Mouse (Mus musculus): ENCODE measurements around the gene Yod1. TPM values are rescaled to one million over a fixed set of nuclear protein-coding genes. Genes with fewer than 3 reads are reported as not detected.

Gene Yod1
- polyA plus RNA-seq (2011; ENCODE audit: insufficient read depth, insufficient read length, low replicate concordance, missing spikeins): 11.6 and 16.1 TPM in 2 replicates

GRCm38 (mm10) chr1:130717291-130717871 lies at the start of gene Yod1:
TSS of gene Yod1 (plus strand) at chr1:130717327.
- TF ChIP-seq CTCF (IDR thresholded peaks at IDR 0.05; ENCODE audit: control insufficient read depth, insufficient read depth, low read length) (no peak), POLR2A (IDR thresholded peaks at IDR 0.05; ENCODE audit: borderline replicate concordance, control insufficient read depth, low read depth, low read length) (peak; percentile 78; the same call in 1 of the 2 replicates)
- H3K4me3 ChIP-seq (replicated peaks; ENCODE audit: control insufficient read depth, low read depth, low read length): peak within 1 kb of the TSS; percentile 93
- peak within 1 kb of the TSS; percentile 55 for H3K27ac ChIP-seq (ENCODE audit: control insufficient read depth, insufficient read depth, low read depth, low read length, poor library complexity)
- WGBS: under 1% methylated on average over 54 of the region's 54 CpGs
- H3K4me1 ChIP-seq (ENCODE audit: control insufficient read depth, insufficient read depth, low read length): no peaks in the 10 kb centered on the region; the same call in 1 of the 2 replicates

DNA sequence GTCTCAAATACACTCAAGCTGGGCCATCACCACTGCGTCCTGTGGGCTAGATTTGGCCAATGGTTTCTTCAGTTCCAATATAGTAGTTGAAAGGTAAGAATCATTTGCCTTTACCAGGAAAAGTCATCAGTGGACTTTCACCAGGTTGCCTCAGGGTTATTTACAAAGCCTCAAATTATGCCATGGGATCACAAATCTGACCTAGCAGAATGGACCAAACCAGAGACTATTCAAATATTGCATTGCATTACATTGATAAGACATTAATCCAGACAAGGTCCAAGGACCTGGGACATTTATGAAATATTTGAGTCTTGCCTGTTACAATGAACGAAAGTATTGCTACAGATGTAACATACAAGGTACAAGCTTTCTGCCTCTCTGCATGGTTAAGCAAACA lies 38.6 kb upstream of the Yod1 start:
- Histone ChIP-seq H3K4me1 (ENCODE audit: control insufficient read depth, insufficient read depth, low read length) (no peaks in the 10 kb centered on the region), H3K4me3 (replicated peaks; ENCODE audit: control insufficient read depth, low read depth, low read length) (no peak overlapping the region), H3K27ac (ENCODE audit: control insufficient read depth, insufficient read depth, low read depth, low read length, poor library complexity) (no peak overlapping the region)
- TF ChIP-seq POLR2A (IDR thresholded peaks at IDR 0.05; ENCODE audit: borderline replicate concordance, control insufficient read depth, low read depth, low read length): no peak
- 81% methylated on average over 2 of the region's 2 CpGs for WGBS

GRCm38 (mm10) chr1:130681075-130681474 lies 36.1 kb upstream of the Yod1 start:
- TF ChIP-seq CTCF (IDR thresholded peaks at IDR 0.05; ENCODE audit: control insufficient read depth, insufficient read depth, low read length) (no peak), POLR2A (IDR thresholded peaks at IDR 0.05; ENCODE audit: borderline replicate concordance, control insufficient read depth, low read depth, low read length) (no peak)
- whole genome bisulfite sequencing: 24% methylated on average over 2 of the region's 2 CpGs
- H3K27ac ChIP-seq (ENCODE audit: control insufficient read depth, insufficient read depth, low read depth, low read length, poor library complexity): no peak overlapping the region
- no peak overlapping the region for H3K4me3 ChIP-seq (replicated peaks; ENCODE audit: control insufficient read depth, low read depth, low read length)
- no peaks in the 10 kb centered on the region for H3K4me1 ChIP-seq (ENCODE audit: control insufficient read depth, insufficient read depth, low read length)

GRCm38 (mm10) chr1:130681656-130682413 lies 35.3 kb upstream of the Yod1 start:
- H3K4me1 ChIP-seq (ENCODE audit: control insufficient read depth, insufficient read depth, low read length): no peaks in the 10 kb centered on the region
- no peak overlapping the region for H3K27ac ChIP-seq (ENCODE audit: control insufficient read depth, insufficient read depth, low read depth, low read length, poor library complexity)
- TF ChIP-seq POLR2A (IDR thresholded peaks at IDR 0.05; ENCODE audit: borderline replicate concordance, control insufficient read depth, low read depth, low read length): no peak
- TF ChIP-seq CTCF (IDR thresholded peaks at IDR 0.05; ENCODE audit: control insufficient read depth, insufficient read depth, low read length): no peak
- 73% methylated on average over 6 of the region's 6 CpGs for WGBS
- no peak overlapping the region for H3K4me3 ChIP-seq (replicated peaks; ENCODE audit: control insufficient read depth, low read depth, low read length)

GRCm38 (mm10) chr1:130683905-130684304 lies 33.2 kb upstream of the Yod1 start:
- Histone ChIP-seq H3K4me3 (replicated peaks; ENCODE audit: control insufficient read depth, low read depth, low read length) (no peak overlapping the region), H3K4me1 (ENCODE audit: control insufficient read depth, insufficient read depth, low read length) (no peaks in the 10 kb centered on the region), H3K27ac (ENCODE audit: control insufficient read depth, insufficient read depth, low read depth, low read length, poor library complexity) (no peak overlapping the region)
- TF ChIP-seq POLR2A (IDR thresholded peaks at IDR 0.05; ENCODE audit: borderline replicate concordance, control insufficient read depth, low read depth, low read length) (no peak), CTCF (IDR thresholded peaks at IDR 0.05; ENCODE audit: control insufficient read depth, insufficient read depth, low read length) (no peak)
- WGBS: 33% methylated on average over 1 of the region's 1 CpGs

GRCm38 (mm10) chr1:130698601-130699000 lies 18.5 kb upstream of the Yod1 start:
- no peak overlapping the region for H3K27ac ChIP-seq (ENCODE audit: control insufficient read depth, insufficient read depth, low read depth, low read length, poor library complexity)
- WGBS: 92% methylated on average over 5 of the region's 5 CpGs
- H3K4me1 ChIP-seq (ENCODE audit: control insufficient read depth, insufficient read depth, low read length): no peaks in the 10 kb centered on the region
- no peak overlapping the region for H3K4me3 ChIP-seq (replicated peaks; ENCODE audit: control insufficient read depth, low read depth, low read length)
- TF ChIP-seq CTCF (IDR thresholded peaks at IDR 0.05; ENCODE audit: control insufficient read depth, insufficient read depth, low read length): no peak
- no peak for TF ChIP-seq POLR2A (IDR thresholded peaks at IDR 0.05; ENCODE audit: borderline replicate concordance, control insufficient read depth, low read depth, low read length)

DNA sequence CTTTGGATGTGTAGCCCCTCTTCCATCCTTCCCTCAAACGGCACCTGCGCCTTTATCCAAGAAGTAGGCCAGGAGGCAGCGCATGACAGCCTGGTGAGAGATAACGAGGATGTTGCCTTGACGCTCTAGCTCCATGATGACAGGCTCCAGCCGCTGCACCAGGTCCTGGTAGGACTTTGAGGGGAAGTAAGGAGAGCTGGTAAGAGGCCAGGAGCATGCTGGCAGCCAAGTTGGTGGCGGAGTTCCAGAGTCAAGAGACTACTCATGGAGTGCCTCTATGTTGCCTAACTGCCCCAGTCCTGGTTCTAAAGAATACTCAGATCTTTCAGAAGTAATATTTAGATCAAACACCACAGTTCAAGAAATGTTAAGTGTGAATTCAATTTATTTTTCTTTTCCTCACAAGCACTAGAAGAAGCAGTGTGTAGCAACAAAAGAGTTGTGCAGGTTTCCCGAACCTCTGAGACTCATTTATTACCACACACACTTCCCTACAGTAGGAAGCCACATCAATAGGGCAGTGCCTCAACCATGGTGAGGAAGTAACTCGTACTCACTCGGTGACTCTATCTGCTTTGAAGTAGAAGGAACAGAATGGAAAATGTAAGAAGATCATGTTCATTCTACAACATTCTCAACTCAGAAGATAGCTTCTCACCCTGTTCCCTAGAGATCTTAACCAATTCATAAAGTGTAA lies 17.0 kb upstream of the Yod1 start:
- 75% methylated on average over 10 of the region's 10 CpGs for WGBS
- no peak for TF ChIP-seq POLR2A (IDR thresholded peaks at IDR 0.05; ENCODE audit: borderline replicate concordance, control insufficient read depth, low read depth, low read length)
- no peak for TF ChIP-seq CTCF (IDR thresholded peaks at IDR 0.05; ENCODE audit: control insufficient read depth, insufficient read depth, low read length)
- Histone ChIP-seq H3K4me1 (ENCODE audit: control insufficient read depth, insufficient read depth, low read length) (no peaks in the 10 kb centered on the region), H3K4me3 (replicated peaks; ENCODE audit: control insufficient read depth, low read depth, low read length) (no peak overlapping the region), H3K27ac (ENCODE audit: control insufficient read depth, insufficient read depth, low read depth, low read length, poor library complexity) (no peak overlapping the region)

DNA sequence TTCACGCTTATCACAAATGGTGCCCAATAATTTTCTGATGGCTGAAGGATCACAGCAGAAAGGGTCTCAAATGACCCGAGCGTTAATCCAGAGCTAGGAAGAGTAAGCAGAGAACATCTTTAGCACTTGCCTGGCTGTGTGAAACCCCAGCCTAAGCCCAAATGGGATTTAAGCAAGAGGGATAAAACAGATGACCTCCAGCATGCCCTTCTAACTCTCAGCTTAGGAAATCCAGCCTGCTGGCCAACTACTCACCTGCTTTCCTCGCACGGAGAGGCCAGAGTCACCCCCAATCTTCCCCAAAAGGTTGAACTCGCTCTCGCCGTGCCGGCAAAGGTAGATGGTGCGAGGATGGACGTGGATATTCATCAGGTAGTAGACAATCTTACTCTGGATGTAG lies 15.2 kb upstream of the Yod1 start:
- H3K4me1 ChIP-seq (ENCODE audit: control insufficient read depth, insufficient read depth, low read length): no peaks in the 10 kb centered on the region
- WGBS: 92% methylated on average over 11 of the region's 11 CpGs
- no peak overlapping the region for H3K27ac ChIP-seq (ENCODE audit: control insufficient read depth, insufficient read depth, low read depth, low read length, poor library complexity)
- no peak for TF ChIP-seq POLR2A (IDR thresholded peaks at IDR 0.05; ENCODE audit: borderline replicate concordance, control insufficient read depth, low read depth, low read length)
- no peak for TF ChIP-seq CTCF (IDR thresholded peaks at IDR 0.05; ENCODE audit: control insufficient read depth, insufficient read depth, low read length)
- no peak overlapping the region for H3K4me3 ChIP-seq (replicated peaks; ENCODE audit: control insufficient read depth, low read depth, low read length)

All from bone marrow, adult 2 months (tissue).